Mouse (Mus musculus) spleen, adult 2 months (tissue): ENCODE measurements around the gene Pan3. TPM values are rescaled to one million over a fixed set of nuclear protein-coding genes. Genes with fewer than 3 reads are reported as not detected.

Experiments
- DNase-seq, 2 experiments: peaks; one replicate each; pipeline versions ENCODE4 v3.0.0 to v3.0.0-alpha.2; 2012 to 2021; ENCODE audit warnings: low spot score in 2 of 2, low read depth in 1 of 2
- H3K27ac ChIP-seq: fragments of 200-500 bp; 2 replicates; pipeline ENCODE4 v1.5.1; 2012; ENCODE audit warnings: low read length, inconsistent platforms; ENCODE audit not compliant: insufficient read depth
- H3K27me3 ChIP-seq: fragments of 200-500 bp; 2 replicates; pipeline ENCODE4 v1.6.1; 2012; ENCODE audit warnings: mild to moderate bottlenecking, moderate library complexity, low read length, inconsistent platforms; ENCODE audit not compliant: control insufficient read depth, insufficient read depth
- H3K36me3 ChIP-seq: fragments of 200-500 bp; 2 replicates; pipeline ENCODE4 v1.6.1; 2012; ENCODE audit warnings: mild to moderate bottlenecking, low read length, inconsistent platforms; ENCODE audit not compliant: control insufficient read depth, insufficient read depth
- H3K4me1 ChIP-seq: fragments of 200-500 bp; 2 replicates; pipeline ENCODE4 v1.6.1; 2011; ENCODE audit warnings: inconsistent platforms; ENCODE audit not compliant: control insufficient read depth, insufficient read depth, insufficient read length
- H3K4me3 ChIP-seq: fragments of 200-500 bp; 2 replicates; pipeline ENCODE4 v1.5.1; 2011; ENCODE audit warnings: mild to moderate bottlenecking, inconsistent platforms; ENCODE audit not compliant: insufficient read depth, insufficient read length; ENCODE audit errors: extremely low read depth
- CTCF ChIP-seq: fragments of 200-500 bp; IDR thresholded peaks from 2 replicates; pipeline ENCODE4 v1.5.1; 2011; ENCODE audit warnings: mild to moderate bottlenecking, inconsistent platforms; ENCODE audit not compliant: insufficient read depth, insufficient read length, insufficient replicate concordance; ENCODE audit errors: extremely low read depth
- POLR2A ChIP-seq: fragments of 200-500 bp; IDR thresholded peaks from 2 replicates; pipeline ENCODE4 v1.6.1; 2011; ENCODE audit warnings: low read depth, low read length, inconsistent platforms
- WGBS: fragments of 180-500 bp; shearing (Covaris S2); methylation state at CpG from one replicate; pipeline ENCODE4 v1.1.7; 2018; 5-methylcytosine and 5-hydroxymethylcytosine counted together
- polyA plus RNA-seq: library from polyadenylated mRNA; depleted of rRNA; stranded (reverse); fragments of >200 nt; gene quantifications from 2 replicates; pipeline ENCODE4 v1.2.3, GENCODE M21; 2012

The Pan3 gene
- polyA plus RNA-seq, 1 experiment: 37.7 TPM

- WGBS: 22% methylated on average over 16 of the region's 16 CpGs
- H3K27me3 ChIP-seq: no peaks in the 10 kb centered on the region
- peak overlapping the region; percentile 46; the same call in 1 of the 2 replicates for H3K4me3 ChIP-seq
- H3K4me1 ChIP-seq: no peaks in the 10 kb centered on the region
- DNase-seq: peak; percentile 32 to 37
- H3K36me3 ChIP-seq: no peaks in the 10 kb centered on the region
- no peak for TF ChIP-seq CTCF
- H3K27ac ChIP-seq: no peak overlapping the region
These were observed 134.2 kb downstream of the Pan3 start for GRCm38 (mm10) chr5:147564140-147564590.

- TF ChIP-seq POLR2A (no peak), CTCF (no peak)
These were observed 135.5 kb downstream of the Pan3 start for GRCm38 (mm10) chr5:147565444-147565843.

GRCm38 (mm10) chr5:147566335-147566734 is 136.4 kb downstream of the Pan3 start:
- WGBS: 86% methylated on average over 7 of the region's 7 CpGs
- no peak overlapping the region for H3K4me3 ChIP-seq
- no peak for DNase-seq
- no peak overlapping the region for H3K27ac ChIP-seq
- no peaks in the 10 kb centered on the region for H3K36me3 ChIP-seq
- TF ChIP-seq POLR2A (no peak), CTCF (no peak)
- H3K27me3 ChIP-seq: no peaks in the 10 kb centered on the region
- H3K4me1 ChIP-seq: no peaks in the 10 kb centered on the region

More at GRCm38 (mm10) chr5:147565444-147565843, 135.5 kb downstream of the Pan3 start:
- 90% methylated on average over 7 of the region's 7 CpGs for WGBS
- Histone ChIP-seq H3K27me3 (no peaks in the 10 kb centered on the region), H3K36me3 (no peaks in the 10 kb centered on the region), H3K27ac (no peak overlapping the region), H3K4me3 (no peak overlapping the region), H3K4me1 (no peaks in the 10 kb centered on the region)
- no peak for DNase-seq

GRCm38 (mm10) chr5:147572695-147573094 is 142.7 kb downstream of the Pan3 start:
- DNase-seq: no peak
- WGBS: 79% methylated on average over 7 of the region's 7 CpGs

GRCm38 (mm10) chr5:147573555-147573954 is 143.6 kb downstream of the Pan3 start:
- TF ChIP-seq CTCF (no peak), POLR2A (no peak)
- no peaks in the 10 kb centered on the region for H3K27me3 ChIP-seq
- H3K4me3 ChIP-seq: no peak overlapping the region
- DNase-seq: no peak
- H3K36me3 ChIP-seq: no peaks in the 10 kb centered on the region
- 88% methylated on average over 1 of the region's 1 CpGs for WGBS
- H3K4me1 ChIP-seq: no peaks in the 10 kb centered on the region
- H3K27ac ChIP-seq: no peak overlapping the region

More at GRCm38 (mm10) chr5:147572695-147573094, 142.7 kb downstream of the Pan3 start:
- H3K36me3 ChIP-seq: no peaks in the 10 kb centered on the region
- H3K4me3 ChIP-seq: no peak overlapping the region
- no peak overlapping the region for H3K27ac ChIP-seq
- TF ChIP-seq POLR2A (no peak), CTCF (no peak)
- no peaks in the 10 kb centered on the region for H3K27me3 ChIP-seq
- no peaks in the 10 kb centered on the region for H3K4me1 ChIP-seq

GRCm38 (mm10) chr5:147574517-147574916 is 144.6 kb downstream of the Pan3 start:
- TF ChIP-seq POLR2A (no peak), CTCF (no peak)
- Histone ChIP-seq H3K36me3 (no peaks in the 10 kb centered on the region), H3K4me3 (no peak overlapping the region), H3K27ac (no peak overlapping the region), H3K27me3 (no peaks in the 10 kb centered on the region), H3K4me1 (no peaks in the 10 kb centered on the region)
- WGBS: 25% methylated on average over 8 of the region's 8 CpGs
- DNase-seq: no peak

- no peak overlapping the region for H3K27ac ChIP-seq
- no peaks in the 10 kb centered on the region for H3K27me3 ChIP-seq
- H3K4me3 ChIP-seq: no peak overlapping the region
- H3K4me1 ChIP-seq: no peaks in the 10 kb centered on the region
- no peaks in the 10 kb centered on the region for H3K36me3 ChIP-seq
- TF ChIP-seq CTCF (no peak), POLR2A (no peak)
- 75% methylated on average over 6 of the region's 6 CpGs for WGBS
- no peak for DNase-seq
These were observed 147.0 kb downstream of the Pan3 start for GRCm38 (mm10) chr5:147577003-147577402.

- TF ChIP-seq CTCF: no peak
- no peak for TF ChIP-seq POLR2A
- H3K4me3 ChIP-seq: no peak overlapping the region
- no peaks in the 10 kb centered on the region for H3K27me3 ChIP-seq
- DNase-seq: no peak
- H3K27ac ChIP-seq: no peak overlapping the region
- no peaks in the 10 kb centered on the region for H3K4me1 ChIP-seq
- H3K36me3 ChIP-seq: no peaks in the 10 kb centered on the region
- 87% methylated on average over 7 of the region's 7 CpGs for WGBS
These were observed 149.2 kb downstream of the Pan3 start for GRCm38 (mm10) chr5:147579148-147579547.
